Mouse (Mus musculus) layer of hippocampus, postnatal 36 days (tissue): Measurements from ENCODE around the gene Cacnb1. TPM values are rescaled to one million over a fixed set of nuclear protein-coding genes. Genes with fewer than 3 reads are reported as not detected.

ENCODE experiments used
- DNase-seq, 2 experiments: peaks; one replicate each; pipeline ENCODE4 v3.0.0; 2022
- total RNA-seq, 2 experiments: library from RNA; stranded (reverse); gene quantifications; 2 replicates each; pipeline ENCODE4 v1.2.3; 2021

The Cacnb1 gene
- total RNA-seq, 2 experiments from 2014 or later = 135 TPM

DNA sequence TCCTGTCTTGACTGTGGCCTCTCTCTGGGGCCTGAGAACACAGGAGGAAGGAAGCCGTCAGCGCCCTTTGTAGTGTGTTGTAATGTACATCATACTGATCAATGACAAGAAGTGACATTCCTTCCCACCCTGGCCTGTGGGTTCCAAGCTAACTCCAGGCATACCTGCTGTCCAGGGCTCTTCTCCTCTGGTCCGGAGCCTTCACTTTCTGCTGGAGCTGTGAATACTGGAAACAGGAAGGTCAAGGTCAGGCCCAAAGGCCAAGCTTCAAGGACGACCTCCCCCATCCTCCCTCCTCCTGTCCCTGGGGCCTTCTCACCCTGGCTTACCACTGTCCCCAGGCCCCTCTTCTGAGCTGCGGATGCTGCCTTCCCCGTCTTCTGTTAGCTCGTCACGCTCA, 18.1 kb upstream of the Cacnb1 start:
- DNase-seq = no peak

DNA sequence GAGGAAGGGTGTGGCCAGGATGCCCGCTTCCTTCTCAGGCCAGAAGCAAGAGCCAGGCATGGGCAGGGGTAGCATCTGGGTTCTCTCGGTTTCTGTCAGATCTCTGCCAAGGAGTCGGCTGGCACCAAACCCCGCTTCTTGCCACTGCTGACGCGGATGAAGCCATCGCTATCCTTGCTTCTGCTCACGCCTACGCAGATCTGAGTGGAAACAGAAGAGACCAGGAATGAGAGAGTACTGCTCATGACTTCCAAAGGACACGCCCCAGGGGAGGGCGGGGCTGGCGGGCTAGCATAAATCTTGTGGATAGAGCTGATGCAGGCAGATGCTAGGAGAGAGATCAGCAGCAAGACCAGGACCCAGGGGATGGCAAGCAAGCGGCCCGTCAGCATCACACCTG, 15.0 kb upstream of the Cacnb1 start:
- DNase-seq = peak in 1 of 2 experiments; percentile 32

DNA sequence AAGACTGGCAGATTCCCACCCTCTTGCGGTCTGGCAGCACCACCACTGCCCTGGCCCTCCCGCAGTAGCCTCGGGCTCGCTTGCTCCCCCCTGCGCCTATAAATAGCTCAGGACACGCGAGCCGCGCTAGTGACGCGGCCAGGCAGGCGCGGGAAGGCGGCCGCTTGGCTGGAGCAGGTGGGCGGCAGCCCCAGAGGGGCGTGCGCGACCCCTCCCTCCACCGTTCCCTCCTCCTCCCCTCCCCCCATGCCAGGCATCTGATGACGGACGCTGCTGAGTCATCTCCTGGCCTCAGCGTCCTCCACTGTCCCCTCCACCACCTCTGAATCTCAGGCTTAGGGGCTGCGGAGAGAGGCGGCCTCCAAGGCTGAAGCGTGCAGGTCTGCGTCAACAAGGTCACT, 13.1 kb upstream of the Cacnb1 start:
- no peak for DNase-seq

DNA sequence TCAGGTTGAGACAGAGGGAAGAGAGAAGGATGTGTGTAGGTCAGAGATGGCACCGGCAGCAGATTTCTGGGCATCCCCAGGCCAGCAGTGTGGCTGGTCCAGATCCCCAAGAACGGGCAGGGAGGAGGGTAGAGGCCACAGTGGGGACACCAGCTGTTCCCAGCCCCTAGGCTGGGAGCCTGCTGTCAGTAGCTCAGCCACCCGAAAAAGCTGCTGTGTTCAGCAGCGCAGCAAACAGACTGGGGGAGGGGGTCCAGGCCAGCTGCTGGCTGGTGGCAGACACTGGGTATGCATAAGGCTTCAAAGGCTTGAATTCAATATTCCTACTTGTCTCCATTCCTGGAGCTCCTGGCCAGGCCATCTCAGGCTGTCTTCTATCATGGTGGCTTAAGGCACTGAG, 12.0 kb upstream of the Cacnb1 start:
- no peak for DNase-seq

DNA sequence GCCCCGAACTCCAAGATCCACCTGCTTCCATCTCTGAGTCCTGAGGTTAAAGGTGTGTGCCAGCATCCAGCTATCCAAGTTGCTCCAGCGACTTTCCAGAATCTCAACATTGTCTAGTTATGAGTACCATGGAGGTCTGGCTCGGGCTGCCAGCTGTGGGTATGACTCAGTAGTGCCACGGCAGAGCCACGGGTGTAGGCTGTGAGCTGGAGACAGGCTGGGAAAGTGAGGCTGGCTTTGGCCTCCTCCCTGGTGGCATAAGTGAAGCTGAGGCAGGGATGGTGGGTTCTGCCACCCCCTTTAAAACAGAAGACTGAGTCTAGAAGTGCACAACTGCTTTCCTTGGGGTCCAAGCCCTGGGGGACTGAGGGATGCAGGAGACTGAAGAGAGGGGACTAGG, 11.2 kb upstream of the Cacnb1 start:
- no peak for DNase-seq

DNA sequence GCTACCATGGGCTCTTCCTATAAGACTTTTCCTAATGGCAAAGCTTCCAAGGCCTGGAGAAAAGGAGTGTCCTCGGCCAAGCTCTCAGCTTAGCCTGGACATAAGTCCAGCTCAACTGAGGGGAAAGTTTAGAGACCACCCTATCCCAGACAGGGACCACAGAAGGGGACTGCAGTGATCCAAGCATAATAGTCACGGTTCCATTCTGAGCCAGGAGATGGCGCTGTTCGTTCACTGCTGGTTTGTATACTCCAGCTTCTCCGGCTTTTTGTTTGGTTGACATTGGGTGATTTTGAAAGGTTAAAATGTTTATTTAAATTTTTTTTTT, 8.6 kb upstream of the Cacnb1 start:
- peak; percentile 70 to 72 for DNase-seq

DNA sequence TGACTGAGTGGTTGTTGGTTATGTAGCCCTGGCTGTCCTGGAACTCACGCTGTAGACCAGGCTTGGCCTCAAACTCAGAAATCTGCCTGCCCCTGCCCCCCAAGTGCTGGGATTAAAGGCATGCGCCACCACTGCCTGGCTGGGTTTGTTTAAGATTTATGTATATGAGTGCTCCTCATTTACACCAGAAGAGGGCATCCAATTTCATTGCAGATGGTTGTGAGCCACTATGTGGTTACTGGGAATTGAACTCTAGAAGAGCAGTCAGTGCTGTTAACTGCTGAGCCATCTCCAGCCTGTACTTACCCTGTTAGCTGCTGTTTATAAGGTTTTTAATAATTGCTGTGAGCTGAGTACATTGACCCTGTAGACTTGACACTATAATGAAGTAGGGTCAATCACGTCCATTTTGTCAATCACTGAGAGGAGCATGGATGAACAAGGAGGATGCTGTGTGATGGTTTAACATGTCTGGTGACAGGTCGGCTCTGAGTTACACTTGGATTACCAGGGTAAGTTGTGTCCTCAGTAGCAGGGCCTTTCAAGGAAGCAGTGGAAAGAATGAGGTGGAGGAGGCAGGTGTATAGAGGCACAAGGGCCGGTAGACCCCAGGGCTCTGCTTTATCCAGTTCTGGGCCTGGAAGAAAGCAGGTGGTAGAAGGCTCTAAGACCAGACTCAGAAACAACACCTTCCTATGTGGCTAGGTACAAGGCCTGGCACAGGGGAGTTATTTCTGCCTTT, 8.0 kb upstream of the Cacnb1 start:
- no peak for DNase-seq

DNA sequence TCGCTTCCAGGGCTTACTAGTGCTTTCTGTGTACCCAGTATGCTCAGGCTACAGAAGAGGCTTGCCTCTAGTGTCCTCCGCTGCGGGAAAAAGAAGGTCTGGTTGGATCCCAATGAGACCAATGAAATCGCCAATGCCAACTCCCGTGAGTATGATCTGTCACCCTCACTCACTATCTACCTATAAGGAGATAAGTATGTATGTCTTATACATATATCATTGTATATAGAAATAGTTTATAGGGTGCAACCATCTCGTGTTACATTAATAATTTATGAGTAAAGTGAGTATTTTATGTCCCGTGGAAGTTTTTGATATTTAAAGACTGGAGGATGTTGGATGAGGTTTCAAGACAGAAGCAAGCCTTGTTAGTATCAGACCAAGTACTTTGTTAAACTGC, 5.0 kb upstream of the Cacnb1 start:
- DNase-seq = no peak

DNA sequence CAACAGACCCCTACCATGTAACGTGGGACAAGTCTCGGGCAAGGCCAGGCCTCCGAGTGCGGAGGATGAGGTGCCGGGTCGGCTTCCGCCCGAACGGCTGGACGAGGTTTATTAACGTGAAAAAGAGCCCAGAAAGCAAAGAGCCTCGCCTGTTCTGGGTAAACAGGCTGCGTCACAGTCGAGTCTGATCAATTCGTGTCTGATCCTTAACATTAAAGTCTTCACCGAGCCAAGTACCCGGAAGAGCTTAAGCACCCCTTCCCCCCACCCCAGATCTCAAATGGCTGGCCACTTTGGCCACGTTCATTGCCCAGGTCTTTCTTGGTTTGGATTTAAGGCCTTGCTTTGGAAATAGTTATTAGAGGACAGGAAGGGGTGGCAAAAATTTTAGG, 4.5 kb upstream of the Cacnb1 start:
- DNase-seq = no peak

DNA sequence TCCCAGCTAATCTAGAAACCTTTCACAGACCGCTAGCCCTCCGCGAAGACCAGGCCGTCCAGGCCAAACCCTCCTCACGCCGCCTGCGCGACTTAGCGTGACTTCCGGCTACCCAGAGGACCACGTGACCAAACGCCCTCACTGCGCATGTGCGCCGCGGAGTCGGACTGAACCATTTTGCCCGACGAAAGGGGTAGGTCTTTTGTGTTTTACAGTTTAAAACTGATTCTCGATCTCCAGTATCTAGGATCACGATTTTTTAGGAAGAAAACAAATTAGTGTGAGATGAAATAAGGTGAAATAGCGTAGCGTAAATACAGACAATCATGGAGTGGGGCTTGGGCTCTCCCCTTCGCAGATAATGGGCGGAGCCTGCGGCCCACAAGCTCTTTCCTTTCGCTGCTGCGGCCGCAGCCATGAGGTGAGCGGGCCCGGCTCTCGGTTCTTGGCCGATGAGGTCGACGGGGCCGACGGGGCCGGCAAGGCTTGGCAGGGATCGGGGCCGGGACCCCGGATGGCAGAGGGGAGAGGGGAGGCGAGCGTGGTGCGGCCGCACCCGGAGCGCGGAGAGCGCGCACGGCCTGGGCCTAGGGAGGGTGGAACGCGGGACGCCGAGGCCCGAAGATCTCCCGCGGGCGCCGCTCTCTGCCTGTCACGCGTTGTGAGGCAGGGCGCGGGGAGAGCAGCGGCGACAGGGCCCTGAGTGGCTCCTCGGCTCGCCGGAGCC, 3.9 kb upstream of the Cacnb1 start, which contains the start of gene Rpl19:
Gene Rpl19 (plus strand): TSS at position 141 of the 727 bp plus-strand sequence.
- DNase-seq = peak; percentile 91

DNA sequence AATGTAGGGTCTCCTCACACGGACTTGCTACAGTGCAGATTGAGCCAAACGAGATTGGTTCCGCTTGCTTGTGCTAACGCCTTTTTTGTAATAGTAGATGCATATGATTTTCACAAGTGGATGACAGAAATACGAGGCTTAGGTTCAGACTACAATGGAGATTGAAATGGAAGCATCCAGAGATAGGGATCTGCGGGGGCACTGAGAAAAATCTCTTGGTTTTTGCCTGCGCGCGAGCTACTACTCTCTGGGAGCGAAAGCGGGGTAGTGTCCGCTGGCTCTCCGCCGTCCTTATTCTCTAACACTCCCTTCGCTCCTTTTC, 3.4 kb upstream of the Cacnb1 start:
- DNase-seq = no peak

DNA sequence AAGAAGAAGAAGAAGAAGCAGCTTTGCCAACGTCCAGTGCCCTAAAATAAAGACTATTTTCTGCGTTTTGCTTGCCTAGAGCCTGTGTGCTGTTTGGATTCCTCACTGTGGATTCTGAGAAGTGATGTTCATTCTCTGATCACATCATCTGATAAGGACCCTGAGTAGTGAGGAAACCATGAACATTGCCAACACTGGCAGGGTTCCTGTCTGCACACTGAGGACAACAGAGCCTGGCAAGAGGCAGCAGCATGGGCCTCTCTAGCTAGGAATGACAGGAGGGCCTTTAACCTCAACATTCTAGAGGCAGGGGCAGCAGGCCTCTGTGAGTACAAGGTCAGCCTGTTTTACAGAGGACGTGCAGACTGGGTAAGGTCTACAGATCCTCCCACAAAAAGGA, 1.7 kb upstream of the Cacnb1 start:
- DNase-seq = no peak

DNA sequence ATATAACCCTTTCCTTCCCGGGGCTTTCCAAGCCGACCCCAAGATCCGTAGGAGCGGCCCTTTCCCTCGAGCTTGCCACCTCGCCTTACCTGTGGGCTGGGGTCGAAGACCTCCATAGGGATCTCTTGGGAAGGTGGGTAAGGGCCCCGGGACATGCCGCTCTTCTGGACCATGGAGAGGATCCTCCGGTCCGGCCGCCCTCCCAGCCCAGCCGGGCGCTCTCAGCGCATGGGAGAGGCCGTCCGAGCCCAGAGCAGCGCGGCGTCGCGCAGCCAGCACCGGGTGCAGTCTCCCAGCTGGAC, 630 bp downstream of the Cacnb1 start:
- no peak for DNase-seq

DNA sequence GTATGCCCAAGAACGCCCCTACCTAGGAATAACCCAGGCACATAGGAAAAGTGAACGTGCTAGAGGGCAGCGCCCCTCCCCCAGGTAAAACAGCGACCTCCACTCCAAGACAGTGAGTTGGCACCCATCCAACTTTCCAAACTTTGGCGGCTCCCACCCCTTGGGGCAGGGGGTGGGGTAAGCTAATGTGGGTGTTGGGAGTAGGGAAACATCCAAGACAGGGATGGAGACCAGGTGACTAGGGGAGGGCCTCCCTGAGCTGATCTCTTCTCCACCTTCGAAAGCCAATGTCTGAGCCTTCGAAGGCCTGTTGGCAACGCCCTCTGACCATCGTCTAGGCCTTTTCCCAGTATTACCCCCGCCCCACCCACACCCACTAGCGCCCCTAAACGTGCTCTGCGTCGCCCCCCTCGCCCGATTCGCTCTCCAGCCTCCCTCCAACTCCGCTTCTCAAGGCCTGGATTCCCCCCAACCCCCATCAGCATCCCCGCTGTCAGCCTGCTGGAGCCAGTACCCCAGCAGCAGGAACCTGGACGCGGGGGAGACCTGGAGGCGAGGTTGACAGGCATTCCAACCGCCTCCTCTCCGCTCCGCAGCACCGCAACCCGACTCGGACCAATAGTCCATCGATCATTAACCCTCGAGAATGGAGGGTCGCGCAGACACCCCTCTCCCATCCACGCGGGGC, 1.1 kb downstream of the Cacnb1 start:
- peak; percentile 60 to 65 for DNase-seq

DNA sequence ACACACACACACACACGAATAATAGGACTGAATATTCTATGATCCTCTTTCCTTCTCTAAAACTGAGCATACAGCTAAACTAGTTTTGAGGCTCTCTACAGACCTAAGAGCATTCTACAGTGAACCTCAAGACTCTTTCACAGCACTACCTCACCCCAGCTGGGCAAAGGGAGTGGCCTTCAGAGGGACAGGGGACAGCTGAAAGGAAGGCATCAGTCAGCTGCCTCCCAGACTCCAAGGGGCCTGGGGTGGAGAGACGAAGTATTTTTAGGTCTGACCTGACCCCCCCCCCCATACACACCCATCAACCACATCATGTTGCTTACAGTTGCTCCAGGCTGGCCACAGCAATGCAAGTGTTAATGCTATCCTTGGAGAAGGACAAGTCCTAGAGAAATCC, 1.7 kb downstream of the Cacnb1 start:
- no peak for DNase-seq

DNA sequence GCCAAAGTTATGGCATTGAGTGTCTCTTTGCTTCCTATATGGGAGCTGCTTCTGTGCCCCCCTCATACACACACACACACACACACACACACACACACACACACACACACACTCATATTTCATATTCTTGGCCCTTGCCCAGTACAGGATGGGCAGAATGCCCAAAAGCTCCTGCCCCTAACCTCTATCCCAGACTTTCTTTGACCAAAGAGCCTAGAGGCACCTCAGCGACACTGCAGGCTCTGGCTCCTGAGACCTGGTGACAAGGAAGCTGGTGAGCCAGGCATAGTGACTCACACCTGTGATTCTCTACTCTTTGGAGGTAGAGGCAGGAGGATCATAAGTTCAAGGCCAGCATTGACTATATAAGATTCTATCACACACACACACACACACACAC, 2.1 kb downstream of the Cacnb1 start:
- no peak for DNase-seq

DNA sequence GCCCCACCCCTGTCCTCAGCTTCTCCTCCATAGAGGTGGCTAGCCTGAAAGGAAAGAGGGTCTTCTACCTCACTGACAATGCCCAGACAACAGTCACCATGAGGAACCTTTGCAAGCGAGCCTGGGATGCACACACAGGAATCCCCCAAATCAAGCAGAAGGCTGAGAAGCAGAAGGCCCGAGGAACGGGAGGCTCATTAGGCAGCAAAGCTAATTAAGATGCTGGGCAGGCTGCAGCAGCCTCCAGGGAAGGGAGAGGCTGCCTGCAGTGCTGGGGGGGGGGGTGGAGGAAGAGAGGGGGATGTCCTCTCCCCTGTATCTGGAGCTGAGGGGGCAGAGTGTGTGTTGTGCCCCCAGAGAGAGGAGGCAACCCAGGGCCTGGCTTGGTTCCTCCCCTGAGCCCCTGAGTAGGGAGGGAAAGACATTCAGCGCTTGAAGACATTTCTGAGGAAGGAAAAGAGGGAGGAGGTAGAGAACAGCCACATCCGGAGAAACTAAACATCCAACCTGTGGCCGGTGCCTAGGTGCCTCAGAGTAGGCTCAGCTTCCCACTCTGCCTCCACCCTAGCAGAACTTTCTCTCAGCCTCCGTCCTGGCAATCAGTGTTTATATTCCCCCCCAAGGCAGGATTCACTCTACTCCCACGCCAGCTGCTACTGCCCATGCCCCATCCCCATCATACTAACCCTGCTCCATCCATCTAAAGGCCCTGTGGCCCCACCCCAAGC, 2.8 kb downstream of the Cacnb1 start:
- DNase-seq = no peak

DNA sequence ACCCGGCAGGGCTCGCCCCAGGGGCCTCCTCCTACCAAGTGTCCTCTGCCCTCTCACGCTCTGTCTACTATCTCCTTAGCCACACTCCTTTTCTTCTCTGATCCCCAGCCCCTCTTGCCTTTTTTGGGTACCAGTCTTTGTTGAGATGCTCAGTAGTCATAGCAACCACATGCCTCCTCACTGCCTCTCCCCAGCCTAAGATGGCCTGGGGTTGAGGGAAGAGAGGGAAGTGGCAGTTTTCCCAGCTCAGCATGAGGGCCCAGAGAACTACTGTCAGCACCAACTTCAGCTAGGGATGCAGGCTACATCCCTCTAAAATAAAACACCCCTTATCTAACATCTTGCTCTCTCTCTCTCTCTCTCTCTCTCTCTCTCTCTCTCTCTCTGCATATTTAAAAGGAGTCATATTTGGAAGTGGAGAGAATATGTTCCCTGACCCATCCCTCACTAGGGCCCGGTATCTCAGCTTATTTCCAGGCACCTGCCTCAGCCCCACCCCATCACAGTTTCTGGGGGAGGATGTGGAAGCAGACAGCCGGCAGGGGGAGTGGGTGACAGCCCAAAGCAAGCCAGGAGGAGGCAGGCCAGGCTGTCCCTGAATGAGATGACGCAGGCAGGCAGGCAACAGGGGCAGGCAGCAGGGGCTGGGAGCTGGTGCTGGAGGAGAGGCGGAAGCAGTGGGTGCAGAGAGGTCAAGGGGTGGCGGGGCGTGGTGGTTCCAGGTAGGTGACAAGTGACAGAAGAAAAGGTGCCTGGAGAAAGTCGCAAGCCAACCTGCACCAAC, 3.8 kb downstream of the Cacnb1 start:
- DNase-seq = peak in 1 of 2 experiments; percentile 80

DNA sequence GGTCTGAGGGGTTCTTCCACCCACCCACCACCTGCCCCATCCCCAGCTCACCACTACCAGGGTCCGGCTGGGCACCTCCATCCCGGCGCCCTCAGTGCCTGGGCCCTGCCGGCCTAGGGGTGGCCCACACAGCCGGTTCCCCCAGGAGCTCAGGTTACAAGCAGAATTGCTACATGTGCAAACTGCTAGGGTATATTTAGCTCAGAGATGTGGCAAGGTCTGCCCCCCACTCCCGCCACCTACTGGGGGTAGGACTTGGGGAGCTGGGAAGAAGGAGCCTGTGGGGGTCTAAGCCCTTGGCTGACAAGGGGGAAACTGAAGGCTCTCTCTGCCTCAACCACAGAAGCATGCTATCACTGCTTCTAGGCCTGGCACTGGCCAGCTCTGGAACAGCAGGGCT, 4.6 kb downstream of the Cacnb1 start:
- DNase-seq = no peak

DNA sequence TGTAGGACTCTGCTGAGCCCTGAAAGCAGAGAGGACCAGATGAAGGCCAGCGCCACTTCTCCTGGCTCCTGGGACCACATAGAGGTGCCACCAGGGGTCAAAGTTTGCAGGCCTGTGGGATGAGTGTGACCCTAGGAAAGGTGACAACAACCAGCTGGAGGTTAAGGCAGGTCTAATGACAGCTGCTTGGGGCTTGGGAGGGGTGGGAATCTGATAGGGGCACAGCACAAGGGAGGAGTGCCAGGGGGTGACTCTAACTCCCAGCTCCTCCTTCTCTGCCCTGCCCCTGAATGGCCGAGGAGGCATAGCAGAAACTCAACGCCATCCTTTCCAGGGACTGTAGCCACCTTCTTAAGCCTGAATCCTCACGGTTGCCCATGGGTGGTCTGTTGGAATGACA, 6.0 kb downstream of the Cacnb1 start:
- no peak for DNase-seq

DNA sequence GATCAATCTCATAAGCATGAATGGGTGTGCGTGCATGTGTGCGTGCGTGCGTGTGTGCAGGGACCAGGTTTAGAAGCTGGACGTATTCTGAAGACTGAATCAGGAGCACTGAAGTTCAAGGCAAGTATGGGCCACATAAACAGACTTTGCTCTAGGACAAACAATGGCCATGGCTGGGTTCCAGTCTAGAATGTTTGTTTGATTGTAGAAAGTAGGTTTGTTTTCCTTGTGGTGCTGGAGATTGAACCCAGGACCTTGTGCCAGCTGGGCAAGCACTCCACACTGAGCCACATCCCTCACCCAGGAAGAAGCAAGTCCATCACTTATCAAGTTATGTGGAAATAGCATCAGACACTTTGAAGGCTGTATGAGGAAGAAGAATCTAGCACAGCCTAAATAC, 6.7 kb downstream of the Cacnb1 start:
- no peak for DNase-seq

DNA sequence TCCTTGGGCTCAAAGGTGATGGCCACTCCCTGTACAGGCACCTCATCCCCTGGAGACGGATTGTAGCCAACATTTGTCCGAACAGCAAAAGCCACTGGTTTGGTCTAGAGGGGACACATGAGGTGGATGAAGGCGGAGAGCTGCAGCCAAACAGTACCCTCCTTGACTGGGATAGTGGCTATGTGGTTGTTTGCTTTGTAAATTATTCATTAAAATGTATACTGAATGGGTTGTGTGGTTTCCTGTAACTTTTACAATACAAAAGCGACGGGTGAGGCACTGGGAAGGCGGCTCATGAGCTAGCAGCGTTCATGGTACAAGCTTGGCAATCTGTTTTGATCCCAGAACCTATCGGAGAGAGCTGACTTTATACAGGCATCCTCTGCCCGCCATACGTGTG, 10.0 kb downstream of the Cacnb1 start:
- DNase-seq = no peak

DNA sequence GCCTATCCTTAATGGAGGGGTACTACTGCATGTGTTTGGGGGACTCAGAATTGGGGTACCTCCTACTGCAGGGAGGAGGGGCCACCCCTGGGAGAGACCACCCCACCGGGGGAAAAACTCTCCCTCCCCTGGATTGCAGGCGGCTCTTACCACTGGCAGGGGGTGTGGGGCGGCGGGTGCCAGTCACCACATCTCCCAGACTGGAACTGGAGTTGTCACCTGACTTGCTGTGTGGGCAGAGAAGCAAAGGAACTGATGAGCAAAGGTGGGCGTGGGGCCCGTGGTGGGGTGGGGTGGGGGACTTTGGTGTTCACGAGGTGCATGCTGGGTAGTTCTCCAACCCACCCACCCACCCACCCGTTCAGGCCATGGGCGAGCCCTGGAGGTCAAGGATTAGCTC, 11.1 kb downstream of the Cacnb1 start:
- DNase-seq = no peak
